Mouse (Mus musculus) cerebellum, adult 2 months (tissue): ENCODE measurements around the gene Wasf1.

Experiments used
- CTCF ChIP-seq: fragments of 200-500 bp; IDR thresholded peaks from 2 replicates; pipeline ENCODE4 v1.5.1; 2011; ENCODE audit warnings: low read depth, mild to moderate bottlenecking, control low read depth, low read length, moderate library complexity, borderline replicate concordance; ENCODE audit not compliant: insufficient read depth
- POLR2A ChIP-seq: fragments of 200-500 bp; IDR thresholded peaks from 2 replicates; pipeline ENCODE4 v1.6.1; 2011; ENCODE audit warnings: low read length, control low read depth, borderline replicate concordance; ENCODE audit not compliant: insufficient read depth

DNA sequence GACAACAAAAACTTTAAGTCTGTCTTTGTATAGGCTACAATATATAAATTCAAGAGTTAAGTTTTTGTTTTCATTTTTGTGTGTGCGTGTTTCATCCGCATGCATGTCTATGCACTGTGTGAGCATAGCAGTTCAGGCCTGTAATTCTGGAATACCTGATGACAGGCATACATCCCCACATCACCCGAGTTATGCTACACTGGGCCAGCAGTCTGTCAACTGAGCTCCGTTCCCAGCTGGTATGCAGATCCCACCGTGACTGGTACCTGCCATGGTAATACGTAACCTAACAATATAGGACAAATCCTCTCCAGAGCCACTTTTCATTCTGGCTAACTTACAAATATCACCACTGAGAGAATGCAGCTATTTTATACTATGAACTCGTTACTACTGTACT is 26.6 kb upstream of the Wasf1 start:
- no peak for TF ChIP-seq CTCF
- TF ChIP-seq POLR2A: no peak
